Mouse (Mus musculus) embryonic fibroblast, embryonic 13.5 days (primary cell): ENCODE measurements around the gene Btnl6.
A peak's percentile ranks its signal among the peaks of the same experiment; 100 is the strongest.

ENCODE experiments used
- CTCF ChIP-seq: IDR thresholded peaks from 2 replicates; pipeline ENCODE4 v1.5.1; 2011; ENCODE audit warnings: mild to moderate bottlenecking, control low read depth, low read length, moderate library complexity, borderline replicate concordance; ENCODE audit not compliant: insufficient read depth
- POLR2A ChIP-seq: IDR thresholded peaks from 2 replicates; pipeline ENCODE4 v1.6.1; 2011; ENCODE audit warnings: low read depth, mild to moderate bottlenecking, control low read depth, low read length, moderate library complexity

GRCm38 (mm10) chr17:34555483-34555882 is 38.3 kb upstream of the Btnl6 start:
- TF ChIP-seq POLR2A (no peak), CTCF (peak; percentile 73; the same call in 1 of the 2 replicates)
